Mouse (Mus musculus) telencephalon, adult 2 months (tissue): ENCODE results near the gene Kcnf1.

Source experiments
- DNase-seq: peaks from one replicate; pipeline ENCODE4 v3.0.0-alpha.2; 2011; ENCODE audit warnings: low read depth, low spot score

The Kcnf1 gene

DNA sequence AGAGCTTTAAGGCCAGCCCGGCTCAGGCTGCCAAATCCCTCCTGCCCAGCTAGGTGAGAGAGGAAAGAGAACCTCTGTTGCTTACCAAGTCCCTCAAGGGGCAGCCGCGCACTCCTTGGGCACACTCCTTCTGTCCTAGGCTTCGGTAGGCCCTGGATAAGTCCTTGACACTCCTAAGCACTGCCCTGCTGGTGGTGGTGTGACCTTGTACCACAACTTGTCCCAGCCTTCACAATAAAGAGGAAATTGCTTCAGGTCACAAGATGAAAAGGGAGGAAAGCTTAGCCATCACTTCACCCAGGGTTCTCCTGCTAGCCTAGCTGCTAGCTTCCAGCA is at the start of gene Kcnf1:
Gene Kcnf1 (minus strand): TSS at position 132 of the 336 bp plus-strand sequence.
- DNase-seq, result no peak

DNA sequence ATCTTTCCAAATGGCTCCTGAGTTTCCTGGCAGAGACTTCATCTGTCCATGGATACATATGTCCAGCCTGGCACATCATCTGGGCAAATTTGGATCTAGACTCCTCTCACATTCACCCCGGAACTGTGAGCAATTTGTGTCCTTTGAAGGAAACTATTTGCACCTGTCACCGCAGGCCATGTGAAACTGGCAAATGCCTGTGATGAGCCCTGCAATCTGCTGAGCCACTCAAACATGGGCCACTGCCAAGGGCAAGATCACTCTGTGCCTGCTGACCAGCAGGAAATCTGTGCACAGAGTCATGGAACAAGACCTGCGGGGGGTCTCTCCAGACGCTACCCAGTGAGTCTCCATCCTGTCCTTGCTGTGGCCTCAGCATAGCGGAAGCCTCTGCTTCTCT is 48.3 kb upstream of the Kcnf1 start:
- DNase-seq, result no peak

DNA sequence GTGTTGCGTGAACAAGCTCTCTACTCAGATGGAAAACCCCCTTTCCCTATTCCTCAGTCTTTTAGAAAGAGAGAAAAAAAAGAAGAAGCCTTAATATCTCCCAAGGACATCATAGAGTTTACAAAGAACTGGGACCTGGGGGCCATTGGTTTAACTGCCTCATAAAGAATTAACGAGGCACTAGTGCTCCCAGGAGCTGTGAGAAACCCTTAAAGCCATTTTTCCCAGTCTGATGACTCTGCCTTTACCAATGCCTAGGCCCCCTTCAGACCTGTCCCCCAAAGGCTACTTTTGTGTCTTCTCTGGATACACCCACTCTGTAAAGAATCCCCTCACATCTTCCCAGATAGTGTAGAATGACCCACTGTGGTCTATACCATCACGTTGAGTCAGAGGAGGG is 46.4 kb upstream of the Kcnf1 start:
- DNase-seq, result no peak

DNA sequence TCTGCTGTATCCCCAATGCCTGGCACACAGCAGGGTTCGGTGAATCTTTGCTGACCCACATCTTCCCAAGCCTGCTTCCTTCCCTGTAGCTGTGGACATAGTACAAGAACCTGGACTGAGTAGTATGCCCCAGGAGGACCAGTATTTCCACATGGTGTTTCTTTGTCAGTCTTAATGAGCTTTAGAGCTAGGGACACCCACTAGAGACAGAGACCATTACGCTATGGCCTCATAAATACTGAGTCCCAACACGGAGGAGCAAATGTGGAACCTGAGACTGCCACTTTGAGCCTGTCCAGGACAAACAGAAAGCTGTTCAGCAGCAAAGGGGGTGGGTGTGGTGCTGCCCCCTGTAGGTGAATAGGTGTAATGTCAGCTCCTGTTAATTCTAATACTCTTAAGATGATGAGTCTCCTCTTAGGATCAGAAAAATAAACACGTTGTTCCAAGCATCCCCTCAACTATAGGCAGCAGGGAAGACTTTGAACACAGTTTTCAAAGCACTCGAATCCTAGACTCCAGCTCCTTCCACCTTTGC is 45.3 kb upstream of the Kcnf1 start:
- DNase-seq, result no peak

GRCm38 (mm10) chr12:17220631-17221030 is 43.9 kb upstream of the Kcnf1 start:
- DNase-seq, result no peak

DNA sequence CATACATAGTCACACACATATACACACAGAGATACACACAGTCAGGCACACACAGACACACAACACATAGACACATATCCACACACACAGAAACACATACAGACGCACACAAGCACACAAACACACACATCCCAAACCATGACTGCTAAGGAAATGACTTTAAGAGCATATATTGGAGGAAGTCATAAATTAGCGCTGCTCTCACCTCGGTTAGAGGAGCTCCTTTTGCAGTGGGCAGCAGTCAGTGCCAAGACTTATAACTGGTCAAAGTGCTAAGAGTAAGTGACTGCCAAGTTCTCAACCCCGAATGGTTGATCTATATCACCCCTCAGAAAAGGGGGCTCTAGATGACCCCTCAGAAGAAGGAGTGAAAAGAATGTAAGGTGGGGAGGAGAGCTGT is 42.4 kb upstream of the Kcnf1 start:
- DNase-seq, result no peak

DNA sequence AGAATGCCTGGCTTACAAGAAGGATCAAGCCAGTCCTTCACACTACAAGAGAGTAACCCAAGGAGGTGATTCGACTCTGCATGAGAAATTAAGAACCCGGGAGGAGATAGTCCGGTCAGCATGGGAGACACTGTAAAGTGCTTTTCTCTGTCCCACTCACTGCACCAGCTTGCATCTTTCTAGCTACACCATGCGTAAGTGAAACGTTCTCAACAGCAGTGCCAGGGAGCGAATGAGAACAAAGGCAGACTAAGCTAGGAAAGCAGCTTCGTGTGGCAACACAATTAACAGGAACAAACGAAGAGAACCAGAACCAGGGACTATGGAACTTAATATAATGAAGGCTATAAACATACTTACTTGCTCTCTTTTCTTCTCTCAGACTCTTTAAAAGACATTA is 41.7 kb upstream of the Kcnf1 start:
- no peak for DNase-seq

- DNase-seq, result no peak
Observed at GRCm38 (mm10) chr12:17215751-17216150, 39.1 kb upstream of the Kcnf1 start.

DNA sequence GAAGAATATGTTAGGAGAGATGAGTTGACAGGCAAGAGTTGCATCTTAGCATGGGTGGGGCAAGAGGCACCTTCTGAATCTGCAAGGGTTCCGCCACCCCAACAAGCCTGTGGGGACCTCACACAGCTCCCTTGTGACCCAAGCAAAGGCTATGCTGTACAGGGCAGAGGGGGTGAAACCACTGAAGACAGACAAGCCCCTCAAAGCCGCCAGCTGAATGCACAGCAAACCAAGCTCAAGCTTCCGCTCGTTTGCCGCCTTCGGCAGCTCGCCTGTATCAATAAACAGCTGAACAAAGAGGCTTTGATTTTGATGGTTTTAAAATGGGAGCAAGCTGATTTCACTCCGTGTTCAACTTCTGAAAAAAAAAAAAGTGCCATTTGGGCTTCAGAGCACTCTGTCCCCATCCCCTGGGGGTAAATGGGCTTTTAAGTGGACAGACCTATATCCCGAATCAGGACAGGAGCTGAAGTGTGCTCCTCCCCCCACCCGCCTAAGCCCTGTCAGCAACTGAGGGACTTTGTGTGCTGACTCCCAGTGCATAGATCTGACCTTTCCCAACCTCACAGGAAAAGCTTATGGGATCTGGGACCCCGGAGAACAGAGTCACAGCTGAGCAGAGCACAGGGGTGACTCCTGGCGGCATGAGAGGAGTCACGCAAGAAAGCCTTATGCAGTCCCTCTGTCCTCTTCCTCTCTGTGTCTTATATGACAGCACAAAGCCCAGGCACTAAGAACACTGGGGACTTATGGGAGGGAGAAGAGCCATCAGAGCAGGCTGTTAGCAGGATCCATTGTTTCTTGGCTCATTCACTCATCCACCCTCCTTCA is 26.0 kb upstream of the Kcnf1 start:
- no peak for DNase-seq

DNA sequence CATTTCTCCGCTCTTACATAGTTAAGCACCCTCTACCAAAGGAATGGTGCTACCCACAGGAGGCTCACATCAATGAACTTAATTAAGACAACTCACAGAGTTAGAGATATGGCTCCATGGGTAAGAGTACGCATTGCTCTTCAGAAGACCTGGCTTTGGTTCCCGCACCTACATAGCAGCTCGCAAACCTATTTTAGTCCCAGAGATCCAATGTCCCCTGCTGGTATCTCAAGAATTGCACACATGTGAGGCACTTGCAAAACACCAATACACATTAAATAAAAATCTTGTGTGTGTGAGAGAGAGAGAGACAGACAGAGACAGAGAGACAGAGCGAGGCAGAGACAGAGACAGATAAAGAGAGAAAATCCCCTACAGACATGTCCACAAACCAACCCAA is 21.9 kb upstream of the Kcnf1 start:
- DNase-seq, result no peak

DNA sequence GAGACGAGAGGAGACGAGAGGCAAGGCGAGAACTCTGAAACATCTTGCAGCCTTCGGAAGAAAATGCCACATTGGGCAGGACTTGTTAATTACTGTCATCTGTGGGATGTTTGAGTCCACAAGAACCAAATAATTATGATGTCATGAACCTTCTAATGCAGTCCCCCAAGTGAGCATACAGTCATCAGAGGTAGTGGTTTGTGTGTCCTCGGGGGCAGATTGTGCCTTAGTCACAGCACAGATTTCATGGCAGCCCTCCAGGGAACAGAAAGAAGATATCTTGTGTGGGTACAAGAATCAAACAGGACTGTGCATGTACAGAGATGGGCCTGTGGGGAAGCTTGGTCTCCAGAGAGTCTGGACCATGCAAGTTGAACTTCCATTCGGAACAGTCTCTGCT is 17.5 kb upstream of the Kcnf1 start:
- no peak for DNase-seq

GRCm38 (mm10) chr12:17193311-17193710 is 16.6 kb upstream of the Kcnf1 start:
- no peak for DNase-seq

- DNase-seq, result no peak
Observed at GRCm38 (mm10) chr12:17192887-17193286, 16.2 kb upstream of the Kcnf1 start.

DNA sequence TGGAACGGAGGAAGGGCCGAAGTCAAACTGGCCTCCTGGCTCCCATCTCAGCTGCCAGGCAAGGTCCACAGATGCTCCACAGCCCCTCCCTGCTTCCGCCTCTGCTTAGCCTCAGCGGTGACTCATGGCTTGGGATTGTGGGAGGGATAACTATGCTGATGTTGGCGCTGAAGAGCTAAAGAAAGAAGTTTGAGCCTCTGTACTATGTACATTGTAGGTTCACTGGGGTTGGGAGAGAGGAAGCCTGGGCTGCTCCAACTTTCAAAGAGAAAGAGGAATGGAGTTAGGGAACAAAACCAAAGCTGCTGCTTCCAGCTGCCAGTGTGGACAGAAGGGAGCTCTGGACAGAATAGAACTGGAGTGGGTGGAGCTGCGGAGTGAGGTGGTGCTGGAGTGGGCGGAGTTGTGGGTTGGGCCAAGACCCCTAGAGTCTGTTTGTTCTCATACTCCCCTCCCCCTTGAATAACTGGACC is 7.7 kb upstream of the Kcnf1 start:
- DNase-seq, result no peak

- DNase-seq, result no peak
Observed at GRCm38 (mm10) chr12:17183788-17184187, 7.1 kb upstream of the Kcnf1 start.

- no peak for DNase-seq
Observed at GRCm38 (mm10) chr12:17176041-17176756, 489 bp downstream of the Kcnf1 start.

GRCm38 (mm10) chr12:17175531-17175951 is 1.1 kb downstream of the Kcnf1 start:
- DNase-seq, result no peak

DNA sequence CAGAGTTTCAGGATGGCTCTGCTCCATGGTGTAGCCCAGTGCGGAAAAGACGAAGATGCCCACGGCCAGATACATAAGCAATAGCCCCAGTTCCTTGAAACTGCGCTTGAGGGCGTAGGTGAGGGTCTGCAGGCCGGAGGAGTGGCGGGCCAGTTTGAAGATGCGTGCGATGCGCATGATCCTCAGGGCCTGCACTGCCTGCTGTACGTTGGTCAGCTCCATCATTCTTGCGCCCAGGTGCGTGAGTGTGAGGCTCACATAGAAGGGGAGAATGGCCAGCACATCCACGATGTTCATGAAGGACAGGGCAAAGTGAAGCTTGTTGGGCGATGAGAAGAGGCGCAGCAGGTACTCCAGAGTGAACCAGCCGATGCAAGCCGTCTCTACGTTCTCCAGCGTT is 1.6 kb downstream of the Kcnf1 start:
- no peak for DNase-seq

- no peak for DNase-seq
Observed at GRCm38 (mm10) chr12:17174134-17174893, 2.4 kb downstream of the Kcnf1 start.

GRCm38 (mm10) chr12:17170406-17170805 is 6.3 kb downstream of the Kcnf1 start:
- peak; percentile 86 for DNase-seq

DNA sequence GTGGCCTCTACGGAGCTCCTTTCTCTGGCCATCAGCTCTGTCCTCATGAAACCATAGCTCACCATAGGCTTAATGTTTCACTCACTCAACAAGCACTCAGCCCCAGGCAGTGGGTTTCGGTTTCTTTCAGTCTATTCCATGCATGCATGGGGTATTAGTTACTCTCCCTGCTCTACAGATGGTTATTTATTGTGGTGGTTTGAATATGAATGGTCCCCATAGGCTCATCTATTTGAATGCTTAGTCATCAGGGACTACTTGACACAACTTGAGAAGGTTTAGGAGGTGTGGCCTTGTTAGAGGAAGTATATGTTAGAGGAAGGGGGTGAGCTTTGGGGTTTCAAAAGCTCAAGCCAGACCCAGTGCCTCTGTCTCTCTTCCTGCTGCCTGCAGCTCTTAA is 10.6 kb downstream of the Kcnf1 start:
- DNase-seq, result no peak

DNA sequence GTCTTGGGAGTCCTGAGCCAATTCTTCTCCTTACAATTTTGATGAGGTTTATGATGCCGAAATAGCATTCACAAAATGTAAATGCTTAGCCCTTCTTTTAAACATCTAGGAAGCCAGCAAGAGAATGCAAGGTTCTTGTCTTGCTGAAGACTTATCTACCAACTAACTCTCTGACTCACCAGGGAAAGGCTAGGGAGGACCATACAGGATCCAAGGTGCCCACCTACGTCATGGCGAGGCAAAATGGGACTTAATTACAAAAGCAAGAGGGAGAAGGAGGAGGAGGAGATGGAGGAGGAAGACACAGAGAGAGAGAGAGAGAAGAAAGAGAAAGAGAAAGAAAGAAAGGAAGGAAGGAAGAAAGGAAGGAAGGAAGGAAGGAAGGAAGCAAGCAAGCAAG is 12.7 kb downstream of the Kcnf1 start:
- DNase-seq, result no peak
